In genomic region chr12:21441870-21442269, GRCm38 (mm10) we compare ENCODE assay signal across 22 mouse cellular contexts. TPM values are rescaled to one million over a fixed set of nuclear protein-coding genes. Genes with fewer than 3 reads are reported as not detected.
DNase-seq lines count a peak whose midpoint lies in the region; ATAC-seq and TF ChIP-seq lines count a peak whose summit lies in the region.
"Had no signal": no experiment of that assay in that cellular context is flagged by ENCODE, and none has a peak within 500 bp of the region (broad histone marks: within the 10 kb centered on the region; RNA-seq: fewer than 3 reads in every experiment).

No protein-coding gene starts in this region.

- 72% methylated on average over 1 of the region's 1 CpGs for WGBS in liver, embryonic 11.5 days
- 77% methylated on average over 1 of the region's 1 CpGs for WGBS in liver, postnatal 0 days (ENCODE audit: insufficient replicate concordance)

- H3K9me3 ChIP-seq in liver, embryonic 11.5 days (ENCODE audit: control insufficient read depth, low read length) = no peaks in the 10 kb centered on the region
- no peaks in the 10 kb centered on the region for H3K9me3 ChIP-seq in liver, postnatal 0 days (ENCODE audit: low read length)
- H3K9me3 ChIP-seq: embryonic facial prominence, embryonic 12.5 days; hindbrain, embryonic 15.5 days; liver, embryonic 15.5 days; neural tube, embryonic 12.5 days had no signal

- ATAC-seq in liver, embryonic 11.5 days (replicated peaks; ENCODE audit: low FRiP score) = no peak
- ATAC-seq in liver, postnatal 0 days = no peak
- ATAC-seq: forebrain, embryonic 16.5 days had no signal

- no peak for TF ChIP-seq EP300 in liver, postnatal 0 days (IDR thresholded peaks at IDR 0.05; ENCODE audit: low read depth)

- H3K4me2 ChIP-seq in liver, embryonic 11.5 days = no peak overlapping the region
- no peak overlapping the region for H3K4me2 ChIP-seq in liver, postnatal 0 days (ENCODE audit: low read depth, low read length)
- H3K4me2 ChIP-seq: embryonic facial prominence, embryonic 12.5 days; heart, embryonic 11.5 days; hindbrain, embryonic 15.5 days; liver, embryonic 15.5 days; midbrain, embryonic 11.5 days; neural tube, embryonic 12.5 days had no signal

- H3K27ac ChIP-seq in gastrocnemius, adult 2 months = no peak overlapping the region
- H3K27ac ChIP-seq in liver, embryonic 11.5 days (ENCODE audit: low read depth, low read length) = no peak overlapping the region
- H3K27ac ChIP-seq in liver, postnatal 0 days (ENCODE audit: low read depth) = no peak overlapping the region
- H3K27ac ChIP-seq: embryonic facial prominence, embryonic 12.5 days; hindbrain, embryonic 15.5 days; liver, embryonic 15.5 days; neural tube, embryonic 12.5 days had no signal

- H3K9ac ChIP-seq in liver, embryonic 11.5 days (ENCODE audit: low read depth, low read length) = no peak overlapping the region
- no peak overlapping the region for H3K9ac ChIP-seq in liver, postnatal 0 days (replicated peaks)
- H3K9ac ChIP-seq: embryonic facial prominence, embryonic 12.5 days; hindbrain, embryonic 15.5 days; liver, embryonic 15.5 days; neural tube, embryonic 12.5 days had no signal

- TF ChIP-seq CTCF in gastrocnemius, adult 2 months (IDR thresholded peaks at IDR 0.05) = peak; percentile 20
- TF ChIP-seq CTCF in liver, postnatal 0 days (IDR thresholded peaks at IDR 0.05; ENCODE audit: low read depth) = peak; percentile 38

- no peaks in the 10 kb centered on the region for H3K4me1 ChIP-seq in liver, embryonic 11.5 days (replicated peaks; ENCODE audit: control insufficient read depth, insufficient read depth, low read length)
- H3K4me1 ChIP-seq in liver, postnatal 0 days (ENCODE audit: insufficient read depth) = no peaks in the 10 kb centered on the region
- H3K4me1 ChIP-seq: embryonic facial prominence, embryonic 12.5 days; liver, embryonic 15.5 days; neural tube, embryonic 12.5 days had no signal

- intact Hi-C loops in gastrocnemius, adult 2 months (cut with DNase I) = no loop called here
- intact Hi-C loops in gastrocnemius, postnatal 14 days (cut with DNase I; ENCODE audit: low total_unique reads) = no loop called here

- no peaks in the 10 kb centered on the region for H3K27me3 ChIP-seq in liver, embryonic 11.5 days (replicated peaks; ENCODE audit: control insufficient read depth, insufficient read depth, low read length)
- H3K27me3 ChIP-seq in liver, postnatal 0 days (ENCODE audit: insufficient read depth, low read length) = no peaks in the 10 kb centered on the region
- H3K27me3 ChIP-seq: embryonic facial prominence, embryonic 12.5 days; hindbrain, embryonic 15.5 days; liver, embryonic 15.5 days; neural tube, embryonic 12.5 days had no signal

- no peaks in the 10 kb centered on the region for H3K36me3 ChIP-seq in liver, embryonic 11.5 days (ENCODE audit: control insufficient read depth, insufficient read depth, low read length)
- no peaks in the 10 kb centered on the region for H3K36me3 ChIP-seq in liver, postnatal 0 days (replicated peaks; ENCODE audit: insufficient read depth, low read length)
- H3K36me3 ChIP-seq: embryonic facial prominence, embryonic 12.5 days; hindbrain, embryonic 15.5 days; liver, embryonic 15.5 days; neural tube, embryonic 12.5 days had no signal

- no peak for DNase-seq in gastrocnemius, adult 2 months
- no peak for DNase-seq in gastrocnemius, postnatal 4 days (ENCODE audit: low spot score in 2 of 2)
- DNase-seq in liver (peak; percentile 8), ES-CJ7 (ENCODE audit: low read depth, low spot score) (peak; percentile 81)
- no peak for DNase-seq in liver, embryonic 11.5 days (ENCODE audit: low spot score)
- no peak for DNase-seq in liver, postnatal 0 days
- no peak for DNase-seq in gastrocnemius, postnatal 14 days
- DNase-seq in heart, adult 9 months (ENCODE audit: low spot score in 2 of 2) = no peak
- DNase-seq: adrenal gland, postnatal 25 days; cerebellum, adult 9-10 months; heart, postnatal 14 days; kidney, adult 8-10 months; kidney, postnatal 4 days; left cerebral cortex, postnatal 4 days; lung, postnatal 4 days had no signal

- no peak overlapping the region for H3K4me3 ChIP-seq in gastrocnemius, adult 2 months
- H3K4me3 ChIP-seq in liver, embryonic 11.5 days (ENCODE audit: low read depth, low read length) = no peak overlapping the region
- H3K4me3 ChIP-seq in liver, postnatal 0 days (ENCODE audit: low read depth, low read length) = no peak overlapping the region
- H3K4me3 ChIP-seq: embryonic facial prominence, embryonic 12.5 days; hindbrain, embryonic 15.5 days; liver, embryonic 15.5 days; neural tube, embryonic 12.5 days had no signal

RNA-seq across cellular contexts. Expression of gene Ywhaq, which starts 24.4 kb away (rescaled TPM):
- total RNA-seq in gastrocnemius, adult 2 months (2021) = 10 to 100 TPM; 20.4 to 28.2 TPM
- total RNA-seq in gastrocnemius, postnatal 4 days (2021) = 100 to 1,000 TPM; 146 to 156 TPM
- 521 and 564 TPM in 2 replicates for polyA plus RNA-seq in liver, embryonic 11.5 days (2014; fragmentation: Nextera tagmentation; extraction: Ambion mirVana)
- polyA plus RNA-seq in liver, postnatal 0 days (2015; fragmentation: Nextera tagmentation; extraction: Ambion mirVana) = 116 and 120 TPM in 2 replicates
- total RNA-seq in gastrocnemius, postnatal 14 days (2021) = 10 to 100 TPM; 46.3 to 61.9 TPM

Comparison
In these comparisons a context has a peak if more than half of its experiments do, and no peak if none do; other contexts are left out.
1. DNase-seq: peak in liver (single experiment) and ES-CJ7 (single experiment); none in gastrocnemius, adult 2 months (single experiment), gastrocnemius, postnatal 4 days (0 of 2), liver, embryonic 11.5 days (single experiment), liver, postnatal 0 days (single experiment), gastrocnemius, postnatal 14 days (single experiment) and heart, adult 9 months (0 of 2).